Mouse (Mus musculus): ENCODE measurements around the gene Pole4. TPM values are rescaled to one million over a fixed set of nuclear protein-coding genes. Genes with fewer than 3 reads are reported as not detected.

The Pole4 gene
- total and polyA plus RNA-seq, 3 experiments = 49.7 to 178 (median 79.8) TPM

DNA sequence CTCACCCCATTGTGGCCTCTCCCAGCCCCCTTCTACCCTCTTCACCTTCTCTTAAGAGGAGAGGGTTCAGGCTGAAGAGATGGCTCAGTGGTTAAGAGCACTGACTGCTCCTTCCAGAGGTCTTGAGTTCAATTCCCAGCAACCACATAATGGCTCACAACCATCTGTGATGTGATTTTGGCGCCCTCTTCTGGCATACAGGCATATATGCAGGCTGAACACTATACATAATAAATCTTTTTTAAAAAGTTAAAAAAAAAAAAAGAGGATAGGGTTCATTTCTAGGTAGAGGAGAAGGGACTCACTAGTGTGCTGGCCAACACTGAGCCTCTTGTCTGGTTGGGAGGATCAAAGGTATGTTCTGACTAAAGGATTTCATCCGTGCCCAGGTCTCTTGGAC, 44.9 kb upstream of the Pole4 start:
- no peak overlapping the region for H3K27ac ChIP-seq (ENCODE audit: insufficient read depth, low read depth)
- DNase-seq (ENCODE audit: extremely low read depth) = no peak
- H3K4me1 ChIP-seq (ENCODE audit: control insufficient read depth in 1 of 2, insufficient read depth in 2 of 2) = peaks cover 41 to 83% of the 10 kb centered on the region in 2 experiments
- peaks cover 38 to 65% of the 10 kb centered on the region in 2 experiments for H3K36me3 ChIP-seq (replicated peaks in 1 of 2; ENCODE audit: control insufficient read depth in 1 of 2, insufficient read depth in 1 of 2, low read length in 1 of 2)
- H3K9me3 ChIP-seq (replicated peaks; ENCODE audit: low read length) = peaks cover 15% of the 10 kb centered on the region
- H3K27me3 ChIP-seq (replicated peaks) = no peaks in the 10 kb centered on the region
- dilution Hi-C loops (cut with MboI; ENCODE audit: extremely low pct_ligation_motif_present, extremely low pct_unique_long_range_greater_than_20kb, low sequenced_read_pairs) = no loop called here
- H3K4me3 ChIP-seq (replicated peaks in 1 of 3; ENCODE audit: low read depth in 2 of 3, low read length in 2 of 3, poor library complexity in 1 of 3) = no peak overlapping the region
- TF ChIP-seq SIN3A (IDR thresholded peaks at IDR 0.05; ENCODE audit: low read length) (no peak), CTCF (conservative IDR thresholded peaks at IDR 0.05 in 1 of 2, IDR thresholded peaks at IDR 0.05 in 1 of 2; ENCODE audit: low read depth in 2 of 2, low read length in 2 of 2) (peak; percentile 22 to 33; a peak in 2 of 4 replicates), RAD21 (IDR thresholded peaks at IDR 0.05; ENCODE audit: low read depth, low read length) (peak; percentile 7)
- in situ Hi-C loops (cut with MboI; ENCODE audit: low pct_ligation_motif_present, low pct_unique_long_range_greater_than_20kb, low sequenced_read_pairs) = no loop called here
- H3K79me2 ChIP-seq (replicated peaks; ENCODE audit: control insufficient read depth, extremely low read depth, insufficient read depth, poor library complexity, severe bottlenecking) = peaks cover 76% of the 10 kb centered on the region
- H3K9ac ChIP-seq (ENCODE audit: insufficient read depth, low read depth) = no peak overlapping the region
- no peak overlapping the region for H3K4me2 ChIP-seq (ENCODE audit: insufficient read depth, low read depth, poor library complexity, severe bottlenecking)

DNA sequence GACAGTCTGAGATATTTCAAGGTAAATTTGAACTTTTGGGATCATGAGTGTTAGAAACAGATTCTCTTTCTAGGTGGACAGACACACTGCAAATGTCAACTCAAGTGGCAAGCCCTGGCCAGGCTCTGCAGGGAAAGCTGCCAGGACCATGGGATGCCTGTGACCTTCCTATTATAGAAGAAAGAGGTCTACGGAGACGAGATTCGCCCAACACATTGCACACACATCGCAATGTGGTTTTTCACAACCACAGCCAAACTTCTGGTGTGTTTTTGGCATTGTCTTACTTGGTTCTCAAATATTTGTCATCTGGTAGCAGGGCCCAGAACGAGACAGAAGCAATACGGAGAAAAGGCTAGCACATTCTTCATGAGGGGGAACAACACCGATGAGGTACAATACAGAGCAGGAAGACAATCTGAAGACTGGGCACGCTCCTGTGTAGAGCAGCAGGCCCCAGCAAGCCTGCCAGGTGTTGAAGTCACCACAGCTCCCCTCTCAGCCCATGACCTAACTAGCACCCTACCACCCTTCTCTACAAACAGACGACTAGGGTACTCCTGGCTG, 43.0 kb upstream of the Pole4 start:
- peak overlapping the region; percentile 42 for H3K27ac ChIP-seq (ENCODE audit: insufficient read depth, low read depth)
- TF ChIP-seq ZMIZ1 (IDR thresholded peaks at IDR 0.05; ENCODE audit: low read depth, low read length) (no peak), ZKSCAN1 (IDR thresholded peaks at IDR 0.05; ENCODE audit: borderline replicate concordance, low read depth, low read length) (no peak), MAZ (IDR thresholded peaks at IDR 0.05; ENCODE audit: low read depth, low read length) (no peak)
- peaks cover 15% of the 10 kb centered on the region for H3K9me3 ChIP-seq (replicated peaks; ENCODE audit: low read length)
- peaks cover 51 to 88% of the 10 kb centered on the region in 2 experiments for H3K4me1 ChIP-seq (ENCODE audit: control insufficient read depth in 1 of 2, insufficient read depth in 2 of 2)
- H3K4me2 ChIP-seq (ENCODE audit: insufficient read depth, low read depth, poor library complexity, severe bottlenecking) = no peak overlapping the region
- no peak overlapping the region for H3K4me3 ChIP-seq (replicated peaks in 1 of 3; ENCODE audit: low read depth in 2 of 3, low read length in 2 of 3, poor library complexity in 1 of 3)
- H3K9ac ChIP-seq (ENCODE audit: insufficient read depth, low read depth) = no peak overlapping the region
- DNase-seq (ENCODE audit: extremely low read depth) = no peak
- in situ Hi-C loops (cut with MboI; ENCODE audit: low pct_ligation_motif_present, low pct_unique_long_range_greater_than_20kb, low sequenced_read_pairs) = no loop called here
- H3K79me2 ChIP-seq (replicated peaks; ENCODE audit: control insufficient read depth, extremely low read depth, insufficient read depth, poor library complexity, severe bottlenecking) = peaks cover 80% of the 10 kb centered on the region
- H3K36me3 ChIP-seq (replicated peaks in 1 of 2; ENCODE audit: control insufficient read depth in 1 of 2, insufficient read depth in 1 of 2, low read length in 1 of 2) = peaks cover 49 to 83% of the 10 kb centered on the region in 2 experiments
- dilution Hi-C loops (cut with MboI; ENCODE audit: extremely low pct_ligation_motif_present, extremely low pct_unique_long_range_greater_than_20kb, low sequenced_read_pairs) = no loop called here
- no peaks in the 10 kb centered on the region for H3K27me3 ChIP-seq (replicated peaks)

DNA sequence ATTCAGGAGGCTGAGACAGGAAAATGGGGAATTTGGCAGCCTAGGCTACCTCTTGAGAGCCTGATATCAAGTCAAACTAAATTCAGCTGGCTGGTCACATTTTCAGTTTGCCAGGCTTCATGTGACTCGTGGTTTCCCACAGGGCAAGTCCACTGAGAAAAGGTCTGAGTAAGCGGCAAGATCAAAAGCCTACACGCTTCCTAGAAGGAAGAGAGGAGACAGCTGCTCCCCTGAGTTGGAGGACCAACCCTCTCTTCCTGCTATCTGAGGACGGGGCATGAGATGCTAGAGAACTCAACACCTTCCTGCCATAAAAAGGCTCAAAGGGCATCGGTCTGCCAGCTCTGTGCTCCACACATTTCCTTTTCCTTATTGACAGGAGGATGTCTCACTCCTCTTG, 41.9 kb upstream of the Pole4 start:
- no peaks in the 10 kb centered on the region for H3K27me3 ChIP-seq (replicated peaks)
- no peak for DNase-seq (ENCODE audit: extremely low read depth)
- H3K4me2 ChIP-seq (ENCODE audit: insufficient read depth, low read depth, poor library complexity, severe bottlenecking) = peak overlapping the region; percentile 26; the same call in 1 of the 2 replicates
- H3K79me2 ChIP-seq (replicated peaks; ENCODE audit: control insufficient read depth, extremely low read depth, insufficient read depth, poor library complexity, severe bottlenecking) = peaks cover 71% of the 10 kb centered on the region
- peaks cover 15% of the 10 kb centered on the region for H3K9me3 ChIP-seq (replicated peaks; ENCODE audit: low read length)
- no peak overlapping the region for H3K4me3 ChIP-seq (replicated peaks in 1 of 3; ENCODE audit: low read depth in 2 of 3, low read length in 2 of 3, poor library complexity in 1 of 3)
- H3K9ac ChIP-seq (ENCODE audit: insufficient read depth, low read depth) = peak overlapping the region; percentile 21; the same call in 1 of the 2 replicates
- dilution Hi-C loops (cut with MboI; ENCODE audit: extremely low pct_ligation_motif_present, extremely low pct_unique_long_range_greater_than_20kb, low sequenced_read_pairs) = no loop called here
- peaks cover 60 to 92% of the 10 kb centered on the region in 2 experiments for H3K36me3 ChIP-seq (replicated peaks in 1 of 2; ENCODE audit: control insufficient read depth in 1 of 2, insufficient read depth in 1 of 2, low read length in 1 of 2)
- in situ Hi-C loops (cut with MboI; ENCODE audit: low pct_ligation_motif_present, low pct_unique_long_range_greater_than_20kb, low sequenced_read_pairs) = no loop called here
- TF ChIP-seq BHLHE40 (IDR thresholded peaks at IDR 0.05; ENCODE audit: low read depth, low read length) (peak; percentile 78), ETS1 (conservative IDR thresholded peaks at IDR 0.05; ENCODE audit: low read depth, low read length) (peak; percentile 53), EP300 (IDR thresholded peaks at IDR 0.05; ENCODE audit: low read length) (0 out of 2 replicates have a peak, but pooled peaks have one; percentile 3), SIN3A (IDR thresholded peaks at IDR 0.05; ENCODE audit: low read length) (no peak)
- peak overlapping the region; percentile 62 for H3K27ac ChIP-seq (ENCODE audit: insufficient read depth, low read depth)
- peaks cover 57 to 89% of the 10 kb centered on the region in 2 experiments for H3K4me1 ChIP-seq (ENCODE audit: control insufficient read depth in 1 of 2, insufficient read depth in 2 of 2)
